Mouse (Mus musculus) lung, postnatal 4 days (tissue): ENCODE results near the gene Nxf1.
A peak's percentile ranks its signal among the peaks of the same experiment; 100 is the strongest.
"Not testable (repeated sequence)": the region's sequence is repeated elsewhere in the genome, so short reads cannot be mapped to it uniquely, and the experiment has no call there.

ENCODE experiments used
- DNase-seq, 2 experiments: peaks; one replicate each; pipeline ENCODE4 v3.0.0; 2021

Nxf1 gene

DNA sequence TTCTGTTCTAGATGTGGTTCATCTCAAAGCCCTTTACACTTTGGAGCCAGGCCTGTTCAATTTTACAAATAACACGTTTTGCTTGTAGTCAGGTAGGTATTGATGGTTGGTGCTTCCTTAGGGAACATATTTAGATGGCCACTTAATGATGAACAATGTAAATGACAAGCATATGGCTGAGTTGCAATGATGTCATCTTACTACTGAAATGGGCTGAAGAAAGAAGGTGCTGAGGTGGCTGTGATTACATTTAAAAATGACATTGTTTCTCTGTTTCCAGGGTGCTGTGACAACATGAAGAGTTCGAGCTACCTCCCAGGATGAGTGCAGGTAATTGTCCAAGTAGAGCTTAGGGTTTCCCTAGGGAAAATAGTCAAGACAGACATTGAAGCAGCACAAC is 32.5 kb upstream of the Nxf1 start:
- no peak for DNase-seq

DNA sequence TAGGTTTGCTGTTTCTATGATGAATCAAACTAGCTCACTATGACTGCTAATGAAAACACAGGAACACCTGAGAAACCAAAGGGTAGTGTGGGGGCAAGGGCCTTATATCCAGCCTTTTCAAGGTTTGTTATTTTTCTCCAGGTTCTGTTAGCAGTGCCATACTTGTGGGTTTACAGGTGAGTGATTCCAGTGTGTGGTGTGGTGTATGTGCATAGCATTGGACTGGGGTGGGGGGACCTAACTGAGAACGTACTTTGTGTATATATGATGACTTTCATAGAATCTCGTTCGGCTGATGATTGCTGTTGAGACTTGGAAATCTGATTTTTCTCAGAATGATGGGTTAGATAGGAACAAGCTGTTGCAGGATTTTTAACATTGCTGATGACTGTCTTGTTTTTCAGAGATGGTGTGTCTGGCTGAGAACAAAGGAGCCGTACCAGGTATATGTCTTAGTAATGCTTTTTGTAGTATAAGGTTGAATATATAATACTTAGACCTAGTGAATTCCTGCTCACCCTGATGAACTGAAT is 31.7 kb upstream of the Nxf1 start:
- DNase-seq, result no peak

DNA sequence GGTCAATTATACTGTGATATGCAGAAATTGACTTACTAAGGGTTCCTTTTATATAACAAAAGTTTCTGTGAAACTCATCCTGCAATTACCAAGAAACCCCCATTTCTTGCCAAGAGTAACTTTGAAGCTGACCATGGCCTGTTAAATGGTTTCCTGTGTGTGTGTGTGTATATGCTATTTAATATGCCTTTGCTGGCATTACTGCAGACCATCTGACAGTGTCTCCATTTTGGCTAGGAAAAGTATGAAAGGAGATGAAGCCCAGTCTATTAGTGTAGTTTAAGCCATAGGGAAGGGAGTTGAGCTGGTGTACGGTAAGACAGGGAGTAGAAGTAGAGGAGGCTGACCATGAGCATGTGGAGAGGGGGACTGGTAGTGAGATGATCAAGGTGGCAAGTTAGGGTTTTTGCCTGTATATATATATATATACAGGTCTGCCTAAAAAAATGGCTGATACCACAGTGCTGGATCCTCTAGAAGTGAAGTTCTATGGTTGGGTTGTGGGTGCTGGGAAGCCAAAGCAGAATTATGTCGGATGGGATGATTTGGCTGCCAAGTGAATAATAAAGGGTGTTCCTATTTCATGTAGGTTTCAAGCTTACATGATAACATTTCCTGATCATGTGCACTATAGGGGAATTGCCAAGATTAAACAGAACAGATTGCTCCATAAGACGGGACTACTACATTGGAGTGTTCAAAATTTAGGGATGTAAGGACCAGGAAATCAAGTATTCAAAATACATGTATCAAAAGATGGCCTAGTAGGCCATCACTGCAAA is 30.1 kb upstream of the Nxf1 start:
- DNase-seq, result no peak

DNA sequence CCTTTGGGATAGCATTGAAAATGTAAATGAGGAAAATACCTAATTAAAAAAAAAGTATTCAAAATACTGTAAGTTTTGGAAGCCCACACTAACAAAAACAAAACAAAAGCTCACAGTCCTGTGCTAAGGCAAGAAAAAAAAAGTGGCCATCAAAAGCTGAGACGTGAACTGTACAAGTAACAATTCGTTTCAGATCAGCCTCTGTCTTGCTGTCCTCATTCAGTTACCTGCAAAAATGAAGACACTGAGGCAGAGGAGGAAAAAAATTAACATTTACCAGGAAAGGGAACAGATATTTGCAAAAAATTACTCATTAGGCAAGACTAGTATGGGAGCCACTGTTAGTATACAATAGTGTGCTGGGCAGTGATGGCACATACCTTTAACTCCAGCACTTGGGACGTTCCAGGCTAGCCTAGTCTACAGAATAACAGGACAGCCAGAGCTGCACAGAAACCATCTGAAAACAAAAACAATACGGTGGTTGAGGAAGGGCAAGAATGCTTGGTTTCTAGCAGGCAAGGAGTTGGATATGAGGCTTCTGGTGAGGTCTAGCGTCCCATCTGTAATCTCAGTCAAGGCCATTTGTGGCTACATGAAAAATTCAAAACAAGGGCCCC is 29.3 kb upstream of the Nxf1 start:
- no peak for DNase-seq

DNA sequence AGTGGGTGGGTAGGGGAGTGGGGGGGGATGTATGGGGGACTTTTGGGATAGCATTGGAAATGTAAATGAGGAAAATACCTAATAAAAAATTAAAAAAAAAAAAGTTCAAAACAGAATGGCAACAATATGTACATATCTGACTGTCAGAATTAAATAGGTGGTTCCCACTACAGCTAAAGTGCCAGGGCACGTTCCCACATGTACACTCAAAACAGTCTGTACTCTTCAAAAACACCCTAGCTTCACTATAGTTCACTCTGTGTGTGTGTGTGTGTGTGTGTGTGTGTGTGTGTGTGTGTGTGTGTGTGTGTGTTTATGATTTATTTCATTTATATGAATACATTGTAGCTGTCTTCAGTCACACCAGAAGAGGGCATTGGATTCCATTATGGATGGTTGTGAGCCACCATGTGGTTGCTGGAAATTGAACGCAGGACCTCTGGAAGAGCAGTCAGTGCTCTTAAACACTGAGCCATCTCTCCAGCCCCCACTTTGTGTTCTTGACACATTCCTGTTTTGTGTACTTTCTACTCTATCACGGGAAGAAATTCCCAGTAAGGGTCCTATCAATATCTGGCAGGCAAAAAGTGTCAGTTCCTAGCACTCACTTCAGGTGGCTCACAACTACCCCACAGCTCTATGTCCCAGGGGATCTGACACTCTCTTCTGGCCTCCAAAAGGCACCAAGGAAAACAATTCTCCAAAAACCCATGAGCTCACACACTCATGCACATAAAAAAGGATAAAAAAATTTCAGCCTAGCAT is 28.4 kb upstream of the Nxf1 start:
- not testable (repeated sequence) for DNase-seq

DNA sequence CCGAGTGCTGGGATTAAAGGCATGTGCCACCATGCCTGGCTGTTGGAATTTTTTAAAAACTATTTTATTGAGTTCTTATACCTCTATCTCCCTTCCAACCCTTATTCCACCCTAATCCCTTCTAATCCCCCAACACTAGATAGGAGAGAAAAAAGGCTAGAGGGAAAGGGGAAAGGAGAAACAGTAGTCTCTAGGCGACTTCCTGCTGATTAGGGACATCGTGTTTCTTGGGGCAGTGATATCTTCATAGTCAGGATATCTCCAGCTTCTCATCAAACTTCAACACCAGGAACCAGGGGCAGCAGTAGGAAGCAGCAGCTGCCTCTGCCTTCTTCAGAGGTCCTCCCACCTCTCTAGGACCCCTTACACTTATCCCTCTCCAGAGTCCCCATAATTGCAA is 22.5 kb upstream of the Nxf1 start:
- no peak for DNase-seq

DNA sequence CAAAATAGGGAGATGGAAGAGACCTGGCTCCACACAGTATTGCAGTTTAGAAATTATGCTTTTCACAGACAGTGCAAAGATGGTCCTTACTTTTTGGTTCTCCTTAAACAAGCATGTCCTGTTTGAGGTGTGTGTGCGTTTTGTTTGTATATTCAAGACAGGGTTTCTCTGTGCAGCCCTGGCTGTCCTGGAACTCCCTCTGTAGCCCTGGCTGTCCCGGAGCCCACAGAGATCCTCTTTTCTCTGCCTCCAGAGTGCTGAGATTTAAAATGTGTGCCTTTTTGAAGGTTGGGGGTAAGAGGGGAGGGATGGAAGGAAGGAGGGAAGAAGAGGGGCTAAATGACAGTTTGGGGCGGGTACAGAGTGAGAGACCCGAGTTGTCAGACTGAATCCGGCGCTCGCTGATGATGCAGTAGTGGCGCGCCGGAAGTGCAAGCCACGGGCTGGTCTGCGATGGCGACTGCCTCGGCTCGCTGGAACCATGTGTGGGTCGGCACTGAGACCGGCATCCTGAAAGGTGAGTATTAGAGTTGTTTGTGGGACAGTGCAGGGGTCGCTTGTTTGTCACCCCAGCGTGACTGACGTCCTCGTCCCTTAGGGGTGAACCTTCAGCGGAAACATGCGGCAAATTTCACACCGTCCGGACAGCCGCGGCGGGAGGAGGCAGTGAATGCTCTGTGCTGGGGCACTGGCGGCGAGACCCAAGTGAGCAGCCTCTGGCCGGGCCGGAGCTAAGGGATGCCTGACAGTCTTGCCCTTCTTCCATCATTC is 21.3 kb upstream of the Nxf1 start, which contains the start of gene Wdr74:
Gene Wdr74, plus strand, starts transcription at position 439 of the 771 bp plus-strand sequence.
- peak; percentile 94 to 95 for DNase-seq

DNA sequence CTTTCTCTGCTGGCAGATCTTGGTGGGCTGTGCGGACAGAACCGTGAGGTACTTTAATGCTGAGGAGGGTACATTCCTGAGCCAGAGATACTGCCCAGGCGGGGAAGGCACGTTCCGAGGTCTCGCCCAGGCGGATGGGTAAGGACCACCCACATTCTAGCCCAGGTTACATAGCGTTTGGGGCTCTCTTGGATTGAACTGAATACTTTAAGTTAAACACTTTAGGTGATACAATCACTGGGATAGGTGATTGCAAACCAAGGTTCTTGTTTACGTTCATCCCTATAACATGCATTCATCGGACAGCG is 20.8 kb upstream of the Nxf1 start:
- DNase-seq, result no peak

DNA sequence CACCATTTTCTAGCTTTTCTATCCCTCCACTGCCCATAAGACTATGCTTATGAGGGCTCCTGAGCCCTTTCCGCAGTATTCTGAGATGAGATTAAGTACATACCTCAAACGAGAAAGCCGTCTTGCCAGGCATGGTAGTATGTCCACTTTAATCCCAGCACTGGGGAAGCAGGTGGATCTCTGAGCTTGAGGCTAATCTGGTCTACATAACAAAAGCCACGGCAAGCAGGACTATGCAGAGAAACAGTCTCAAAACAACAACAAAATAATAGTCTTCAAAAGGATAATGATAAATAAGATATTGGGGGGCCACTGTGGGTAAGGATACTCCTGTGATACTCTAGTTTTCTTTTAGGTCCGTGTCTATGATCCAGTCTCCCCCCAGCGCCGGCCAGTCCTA is 18.0 kb upstream of the Nxf1 start:
- no peak for DNase-seq

DNA sequence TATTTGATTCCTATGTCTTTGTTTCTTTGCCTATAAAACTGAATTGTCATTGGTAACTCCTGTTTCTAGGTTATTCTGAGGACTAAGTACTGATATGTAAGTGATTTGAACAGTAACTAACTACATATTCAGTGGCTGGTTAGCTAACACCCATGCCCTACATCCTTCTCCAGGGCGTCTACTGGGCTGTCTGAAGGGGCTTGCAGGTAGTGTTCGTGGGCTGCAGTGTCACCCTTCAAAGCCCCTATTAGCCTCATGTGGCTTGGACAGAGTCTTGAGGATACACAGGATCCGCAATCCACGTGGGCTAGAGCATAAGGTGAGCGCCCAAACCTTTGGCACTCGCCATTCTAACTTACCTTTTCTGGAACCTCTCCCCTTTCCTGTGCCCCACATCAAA is 17.2 kb upstream of the Nxf1 start:
- no peak for DNase-seq

DNA sequence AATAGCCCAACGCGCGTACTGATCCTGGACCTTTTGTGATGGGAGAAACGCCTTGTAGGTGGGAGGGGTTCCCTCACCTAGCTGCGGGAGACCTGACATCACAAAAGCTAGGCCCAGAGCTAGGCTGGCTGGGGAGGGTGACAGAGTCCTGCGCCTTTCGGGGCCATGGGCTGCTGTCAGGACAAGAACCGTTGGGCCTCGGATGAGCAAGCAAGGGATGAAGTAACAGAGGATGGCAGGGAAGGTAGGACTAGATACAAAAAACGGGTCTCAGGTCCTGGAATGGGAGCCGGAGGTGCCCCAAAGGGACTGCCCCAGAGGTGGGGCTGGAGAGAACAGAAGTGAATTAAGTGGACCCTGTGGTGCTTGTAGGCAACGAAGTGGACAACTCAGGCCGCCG is 16.3 kb upstream of the Nxf1 start, which contains the start of gene 1700092M07Rik:
Gene 1700092M07Rik, plus strand, starts transcription at position 116 of the 400 bp plus-strand sequence.
- DNase-seq, result peak in 1 of 2 experiments; percentile 28

DNA sequence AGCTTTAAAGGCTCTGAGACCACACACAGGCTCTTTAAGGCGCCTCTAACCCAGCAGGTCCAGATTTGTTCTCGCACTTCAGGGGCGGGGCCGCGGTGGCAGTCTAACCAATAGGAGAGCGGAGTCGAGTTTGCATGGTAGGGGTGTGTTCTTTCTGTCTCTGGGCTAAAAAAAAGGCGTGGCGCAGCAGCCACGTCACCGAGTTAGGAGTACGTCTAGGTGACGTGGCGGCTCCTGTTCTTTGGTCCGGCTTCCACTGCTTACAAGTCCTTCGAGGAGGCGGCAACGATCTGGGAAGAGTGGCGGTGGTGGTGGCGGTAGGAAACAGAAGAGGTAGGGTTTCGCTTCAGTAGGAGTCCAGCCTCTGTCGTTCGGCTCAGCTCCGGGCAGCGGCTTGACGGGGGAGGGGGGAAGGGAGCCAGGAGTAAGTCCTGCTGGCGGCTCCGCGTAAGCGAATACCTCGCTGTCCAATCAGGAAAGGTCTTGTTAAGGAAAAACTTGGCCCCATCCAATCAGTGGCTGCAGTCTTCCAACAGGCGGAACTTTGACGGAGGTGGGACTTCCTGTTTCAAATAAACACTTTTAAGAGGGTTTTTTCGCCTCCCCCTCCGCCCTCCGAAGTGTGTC is 15.5 kb upstream of the Nxf1 start, which contains the start of gene Stx5a:
Gene Stx5a, plus strand, starts transcription at position 171 of the 627 bp plus-strand sequence.
- DNase-seq, result peak; percentile 96 to 98

DNA sequence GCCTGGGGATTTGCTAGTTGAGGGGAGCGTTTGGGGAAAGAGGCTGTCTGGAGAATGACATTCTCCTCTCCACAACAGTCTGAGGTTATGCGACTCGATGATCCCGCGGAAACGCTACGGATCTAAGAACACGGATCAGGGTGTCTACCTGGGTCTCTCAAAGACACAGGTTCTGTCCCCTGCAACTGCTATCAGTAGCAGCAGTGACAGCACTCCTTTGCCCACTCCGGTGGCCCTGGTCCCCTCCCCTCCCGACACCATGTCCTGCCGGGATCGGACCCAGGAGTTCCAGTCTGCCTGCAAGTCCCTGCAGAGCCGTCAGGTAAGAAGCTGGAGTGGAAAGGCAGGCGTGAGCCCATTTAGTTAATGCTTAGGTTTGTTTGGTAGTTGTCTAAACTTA is 14.7 kb upstream of the Nxf1 start:
- no peak for DNase-seq

DNA sequence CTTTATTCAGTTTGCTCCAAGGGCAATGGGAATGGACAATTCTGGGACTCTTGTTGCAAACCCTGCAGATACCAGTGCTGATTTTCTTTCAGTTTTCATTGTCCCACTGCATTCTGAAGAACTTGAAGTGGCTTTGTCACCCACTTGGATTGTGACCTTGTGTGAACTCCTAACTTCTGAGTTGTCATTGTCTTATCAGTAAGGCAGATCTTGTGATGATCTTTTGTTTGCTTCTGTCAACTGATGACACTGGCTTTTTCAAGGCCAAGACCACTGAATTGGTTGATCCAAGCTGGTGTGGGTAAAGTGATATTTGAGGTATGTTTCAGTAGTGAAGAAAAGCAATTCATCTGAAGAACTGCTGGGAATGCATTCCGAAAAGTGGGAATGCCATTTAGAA is 11.5 kb upstream of the Nxf1 start:
- no peak for DNase-seq

DNA sequence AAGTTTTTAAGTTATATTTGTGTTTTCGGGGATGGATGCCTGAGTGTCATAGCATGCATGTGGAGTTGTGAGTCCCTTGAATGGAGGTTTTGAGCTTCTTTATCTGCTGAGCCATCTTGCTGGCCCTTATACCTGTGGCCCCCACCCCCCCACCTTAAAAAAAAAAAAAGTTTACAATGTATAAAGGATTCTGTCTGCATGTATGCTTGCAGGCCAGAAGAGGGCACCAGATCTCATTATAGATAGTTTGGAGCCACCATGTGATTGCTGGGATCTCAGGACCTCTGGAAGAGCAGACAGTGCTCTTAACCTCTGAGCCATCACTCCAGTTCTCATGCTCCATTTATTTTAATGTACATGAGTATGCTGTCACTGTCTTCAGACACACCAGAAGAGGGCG is 9.5 kb upstream of the Nxf1 start:
- DNase-seq, result no peak

DNA sequence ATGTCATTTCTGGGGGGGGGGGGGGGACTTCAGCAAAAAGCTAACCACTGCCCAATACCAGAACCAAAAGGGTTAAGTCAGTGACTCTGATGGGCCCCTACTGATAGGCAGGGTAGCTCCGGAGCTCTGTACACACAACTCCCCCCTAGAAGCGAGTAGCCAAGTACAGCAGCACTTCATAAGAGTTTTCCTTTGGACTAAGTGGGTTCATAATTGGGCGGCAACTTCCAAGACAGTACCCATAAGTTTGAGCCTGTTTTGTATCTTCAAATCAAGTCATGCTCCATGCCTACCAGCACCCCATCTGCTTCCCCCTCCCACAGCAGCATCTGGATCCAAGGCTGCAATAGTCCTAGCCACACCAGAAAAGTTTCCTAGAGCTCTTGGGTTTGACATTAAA is 1.2 kb upstream of the Nxf1 start:
- DNase-seq, result no peak

DNA sequence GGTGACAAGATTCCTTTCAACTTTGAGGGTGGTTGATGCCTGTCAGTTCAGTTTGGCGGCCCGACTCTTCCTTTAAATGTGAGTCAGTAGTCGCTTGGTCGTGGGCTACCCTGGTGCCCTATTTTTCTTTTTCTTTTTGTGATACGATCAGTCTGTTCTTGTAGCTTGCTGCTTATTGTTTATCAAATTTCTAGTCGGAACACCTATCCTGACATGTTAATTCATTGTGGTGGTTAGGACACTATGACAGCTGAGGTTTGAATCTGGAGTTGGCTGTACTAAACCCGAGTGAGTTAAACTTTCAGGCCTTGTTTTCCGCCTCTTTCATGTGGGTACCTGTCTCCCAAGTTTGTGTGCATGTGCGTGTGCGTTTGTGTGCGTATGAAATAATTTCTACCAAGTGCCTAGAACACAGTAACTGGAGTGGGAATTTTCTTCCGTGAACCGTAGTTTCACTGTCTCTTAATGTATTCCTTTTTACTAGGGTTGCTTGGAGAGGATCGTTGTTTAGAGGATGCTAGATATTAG is 662 bp downstream of the Nxf1 start:
- no peak for DNase-seq

DNA sequence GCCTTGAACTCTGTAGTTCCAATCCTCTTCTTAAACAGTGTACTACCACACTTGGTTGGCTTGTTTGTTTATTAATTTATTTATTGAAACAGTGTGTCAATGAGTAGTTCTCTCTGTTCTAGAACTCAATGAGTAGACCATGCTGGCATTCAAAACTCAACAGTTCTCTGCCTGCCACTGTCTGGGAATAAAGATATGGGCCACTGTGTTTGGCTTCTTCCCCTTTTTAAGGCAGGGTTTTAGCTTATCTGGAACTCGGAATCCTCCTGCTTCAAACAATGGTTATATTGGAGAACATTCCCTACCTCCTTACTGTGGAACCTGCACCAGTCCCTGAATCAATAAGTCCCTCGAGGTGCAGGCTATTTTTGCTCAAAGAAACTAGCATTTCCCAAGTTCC is 2.0 kb downstream of the Nxf1 start:
- DNase-seq, result no peak

DNA sequence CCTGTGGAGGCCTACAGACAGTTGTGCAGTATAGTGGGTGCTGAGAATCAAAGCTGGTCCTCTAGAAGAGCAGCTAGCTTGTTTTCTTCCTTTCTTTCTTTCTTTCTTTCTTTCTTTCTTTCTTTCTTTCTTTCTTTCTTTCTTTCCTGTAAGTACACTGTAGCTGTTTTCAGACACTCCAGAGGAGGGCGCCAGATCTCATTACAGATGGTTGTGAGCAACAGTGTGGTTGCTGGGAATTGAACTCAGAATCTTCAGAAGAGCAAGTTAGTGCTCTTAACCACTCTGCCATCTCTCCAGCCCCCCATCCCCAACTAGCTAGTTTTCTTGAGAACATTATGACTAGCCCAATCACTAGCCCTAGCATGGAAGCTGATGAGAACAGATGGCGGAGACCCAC is 3.9 kb downstream of the Nxf1 start:
- DNase-seq, result no peak

DNA sequence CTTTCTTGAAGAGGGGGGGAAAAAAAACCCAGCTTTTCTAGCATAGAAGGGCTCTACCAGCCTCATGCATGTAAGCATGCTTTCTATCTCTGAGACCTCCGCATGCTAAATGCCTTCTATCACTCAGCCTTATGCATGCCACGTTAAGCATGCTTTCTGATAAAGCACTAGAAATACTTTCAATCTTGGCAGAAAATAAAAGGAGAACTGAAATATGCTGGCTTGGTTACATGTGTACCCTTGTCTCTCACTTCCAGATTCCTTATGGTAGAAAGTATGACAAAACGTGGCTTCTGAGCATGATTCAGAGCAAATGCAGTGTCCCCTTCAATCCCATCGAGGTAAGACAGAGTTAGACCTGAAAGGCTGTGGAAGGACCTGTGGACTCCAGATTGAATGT is 6.4 kb downstream of the Nxf1 start:
- no peak for DNase-seq

DNA sequence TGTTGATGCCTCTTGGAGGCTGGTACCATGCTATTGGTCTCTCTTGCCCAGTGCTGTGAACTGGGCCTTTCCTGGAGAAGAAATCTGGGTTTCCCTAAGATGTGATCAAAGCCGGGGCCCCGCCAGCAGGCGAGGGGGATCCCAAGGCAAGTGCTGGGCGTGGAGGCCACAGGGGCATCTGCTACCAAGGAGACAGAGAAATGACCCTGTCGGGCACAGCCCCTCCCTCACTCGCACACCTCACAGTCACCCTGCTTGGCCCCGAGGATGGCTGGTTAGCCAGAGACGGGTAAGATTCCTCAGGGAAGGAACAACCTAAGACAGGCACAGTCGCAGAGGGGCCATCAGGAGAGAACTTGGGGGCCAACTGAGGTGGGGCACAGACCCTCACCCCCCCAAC is 8.7 kb downstream of the Nxf1 start:
- DNase-seq, result no peak
